Mouse (Mus musculus) midbrain, postnatal 0 days (tissue): Measurements from ENCODE around the gene Leng1. TPM values are rescaled to one million over a fixed set of nuclear protein-coding genes. Genes with fewer than 3 reads are reported as not detected.

Source experiments
- ATAC-seq: fragments of 200-750 bp; cut with Nextera tagmentation; 2 replicates; pipeline ENCODE4 v1.8.0; 2017; ENCODE audit warnings: moderate number of reproducible peaks, mild to moderate bottlenecking, moderate TSS enrichment, moderate library complexity; ENCODE audit not compliant: low FRiP score
- DNase-seq: peaks from one replicate; pipeline ENCODE4 v3.0.0-alpha.2; 2015; ENCODE audit warnings: low spot score
- H3K27ac ChIP-seq: fragments of 300-500 bp; sonication (generic); 2 replicates; pipeline ENCODE4 v1.5.1; 2014; ENCODE audit warnings: low read depth, mild to moderate bottlenecking, low read length, mixed read lengths
- H3K27me3 ChIP-seq: fragments of 300-500 bp; sonication (generic); 2 replicates; pipeline ENCODE4 v1.6.1; 2014; ENCODE audit warnings: low read length, control low read depth, mixed read lengths; ENCODE audit not compliant: insufficient read depth
- H3K36me3 ChIP-seq: fragments of 300-500 bp; sonication (generic); 2 replicates; pipeline ENCODE4 v1.6.1; 2014; ENCODE audit warnings: low read length, control low read depth, mixed read lengths; ENCODE audit not compliant: insufficient read depth
- H3K4me1 ChIP-seq: fragments of 300-500 bp; sonication (generic); 2 replicates; pipeline ENCODE4 v1.6.1; 2014; ENCODE audit warnings: mild to moderate bottlenecking, control low read depth, antibody characterized with exemption, low read length, mixed read lengths; ENCODE audit not compliant: insufficient read depth
- H3K4me2 ChIP-seq: fragments of 300-500 bp; sonication (generic); 2 replicates; pipeline ENCODE4 v1.6.1; 2014; ENCODE audit warnings: low read depth, mild to moderate bottlenecking, low read length, mixed read lengths; ENCODE audit not compliant: poor library complexity, severe bottlenecking
- H3K4me3 ChIP-seq: fragments of 300-500 bp; sonication (generic); 2 replicates; pipeline ENCODE4 v1.5.1; 2014; ENCODE audit warnings: low read depth, mild to moderate bottlenecking, low read length, moderate library complexity
- H3K9ac ChIP-seq: fragments of 300-500 bp; sonication (generic); replicated peaks from 2 replicates; pipeline ENCODE4 v1.6.1; 2014; ENCODE audit warnings: mild to moderate bottlenecking, low read length, moderate library complexity, mixed read lengths; ENCODE audit not compliant: poor library complexity, severe bottlenecking
- H3K9me3 ChIP-seq: fragments of 300-500 bp; sonication (generic); 2 replicates; pipeline ENCODE4 v1.6.1; 2016; ENCODE audit warnings: low read length, control low read depth
- CTCF ChIP-seq: IDR thresholded peaks from 2 replicates; pipeline ENCODE4 v1.5.1; 2016; ENCODE audit warnings: antibody characterized with exemption, mild to moderate bottlenecking
- WGBS: fragments of 180-500 bp; shearing (Covaris S2); extraction: QIAGEN DNeasy Blood & Tissue Kit; methylation state at CpG from one replicate; pipeline ENCODE4 v1.1.7; 2014; 5-methylcytosine and 5-hydroxymethylcytosine counted together
- polyA plus RNA-seq: library from polyadenylated mRNA; unstranded; fragments of >200 nt; fragmentation: Nextera tagmentation; extraction: Ambion mirVana; gene quantifications from 2 replicates; pipeline ENCODE4 v1.2.1, GENCODE M21; 2015
- total RNA-seq: library from RNA; depleted of rRNA; stranded (reverse); fragments of >200 nt; gene quantifications from 2 replicates; pipeline ENCODE4 v1.2.3, GENCODE M21; 2014

Leng1 gene
- total and polyA plus RNA-seq, 2 experiments from 2014 or later = 5.2 to 11.2 TPM

GRCm38 (mm10) chr7:3645488-3646025, 20.1 kb downstream of the Leng1 start:
- H3K4me2 ChIP-seq = peak overlapping the region; percentile 86
- ATAC-seq (no peak; the same call in 1 of the 2 replicates), DNase-seq (no peak)
- peak overlapping the region; percentile 96 for H3K9ac ChIP-seq
- H3K36me3 ChIP-seq = peaks cover 11% of the 10 kb centered on the region; the same call in 1 of the 2 replicates
- peaks cover 13% of the 10 kb centered on the region for H3K4me1 ChIP-seq
- H3K27ac ChIP-seq = peak overlapping the region; percentile 94
- WGBS = under 1% methylated on average over 52 of the region's 58 CpGs
- no peak for TF ChIP-seq CTCF
- H3K9me3 ChIP-seq = no peaks in the 10 kb centered on the region
- H3K27me3 ChIP-seq = no peaks in the 10 kb centered on the region
- peak overlapping the region; percentile 93 for H3K4me3 ChIP-seq

- peaks cover 12% of the 10 kb centered on the region; the same call in 1 of the 2 replicates for H3K36me3 ChIP-seq
Measured at GRCm38 (mm10) chr7:3644672-3645487, 20.8 kb downstream of the Leng1 start, which contains the start of gene Cnot3. Gene Cnot3, plus strand, starts transcription at chr7:3645268.

GRCm38 (mm10) chr7:3644348-3644671, 21.3 kb downstream of the Leng1 start:
- Histone ChIP-seq H3K27me3 (no peaks in the 10 kb centered on the region), H3K9ac (0 out of 2 replicates have a peak overlapping the region, but pooled peaks have one; percentile 29), H3K4me1 (peaks cover 13% of the 10 kb centered on the region), H3K4me3 (peak overlapping the region; percentile 93), H3K9me3 (no peaks in the 10 kb centered on the region), H3K27ac (no peak overlapping the region), H3K4me2 (peak overlapping the region; percentile 61), H3K36me3 (peaks cover 18% of the 10 kb centered on the region; the same call in 1 of the 2 replicates)
- TF ChIP-seq CTCF = no peak
- ATAC-seq (no peak), DNase-seq (no peak)
- WGBS = 2% methylated on average over 11 of the region's 11 CpGs

More at GRCm38 (mm10) chr7:3644672-3645487, 20.8 kb downstream of the Leng1 start, which contains the start of gene Cnot3:
- H3K4me3 ChIP-seq = peak within 1 kb of the TSS; percentile 93
- peak; percentile 100 for DNase-seq
- H3K27ac ChIP-seq = peak within 1 kb of the TSS; percentile 94
- TF ChIP-seq CTCF = no peak
- peak within 1 kb of the TSS; percentile 86 for H3K4me2 ChIP-seq
- H3K27me3 ChIP-seq = no peaks in the 10 kb centered on the region
- H3K4me1 ChIP-seq = peaks cover 13% of the 10 kb centered on the region
- peak within 1 kb of the TSS; percentile 96 for H3K9ac ChIP-seq
- peak; percentile 97 for ATAC-seq
- no peaks in the 10 kb centered on the region for H3K9me3 ChIP-seq
- under 1% methylated on average over 53 of the region's 58 CpGs for WGBS

GRCm38 (mm10) chr7:3643843-3644242, 21.8 kb downstream of the Leng1 start:
- 23% methylated on average over 9 of the region's 9 CpGs for WGBS
- Histone ChIP-seq H3K4me3 (peak overlapping the region; percentile 93), H3K27ac (no peak overlapping the region), H3K9ac (0 out of 2 replicates have a peak overlapping the region, but pooled peaks have one; percentile 29), H3K9me3 (no peaks in the 10 kb centered on the region), H3K4me2 (peak overlapping the region; percentile 61), H3K27me3 (no peaks in the 10 kb centered on the region), H3K36me3 (peaks cover 19% of the 10 kb centered on the region; the same call in 1 of the 2 replicates), H3K4me1 (peaks cover 13% of the 10 kb centered on the region)
- no peak for DNase-seq
- no peak for ATAC-seq
- TF ChIP-seq CTCF = no peak

- Histone ChIP-seq H3K4me1 (peaks cover 13% of the 10 kb centered on the region), H3K36me3 (peaks cover 23% of the 10 kb centered on the region), H3K4me2 (no peak overlapping the region), H3K27ac (no peak overlapping the region), H3K9me3 (no peaks in the 10 kb centered on the region), H3K9ac (no peak overlapping the region), H3K27me3 (no peaks in the 10 kb centered on the region), H3K4me3 (no peak overlapping the region)
- DNase-seq = no peak
- TF ChIP-seq CTCF = no peak
- 76% methylated on average over 5 of the region's 5 CpGs for WGBS
- ATAC-seq = no peak
Measured at GRCm38 (mm10) chr7:3643412-3643811, 22.2 kb downstream of the Leng1 start.

GRCm38 (mm10) chr7:3630478-3630815, 35.2 kb downstream of the Leng1 start:
- peaks cover 8% of the 10 kb centered on the region; the same call in 1 of the 2 replicates for H3K4me1 ChIP-seq
- ATAC-seq (peak; percentile 6; the same call in 1 of the 2 replicates), DNase-seq (no peak)
- H3K9ac ChIP-seq = peak overlapping the region; percentile 48
- TF ChIP-seq CTCF = no peak
- peak overlapping the region; percentile 99 for H3K4me2 ChIP-seq
- no peak overlapping the region for H3K27ac ChIP-seq
- H3K36me3 ChIP-seq = peaks cover 14% of the 10 kb centered on the region
- no peaks in the 10 kb centered on the region for H3K9me3 ChIP-seq
- peak overlapping the region; percentile 66 for H3K4me3 ChIP-seq
- H3K27me3 ChIP-seq = no peaks in the 10 kb centered on the region
- WGBS = 57% methylated on average over 3 of the region's 3 CpGs
